Mouse (Mus musculus): ENCODE data around the gene S1pr5. TPM values are rescaled to one million over a fixed set of nuclear protein-coding genes. Genes with fewer than 3 reads are reported as not detected.

Gene S1pr5
- total and polyA plus RNA-seq, 3 experiments = not detected

DNA sequence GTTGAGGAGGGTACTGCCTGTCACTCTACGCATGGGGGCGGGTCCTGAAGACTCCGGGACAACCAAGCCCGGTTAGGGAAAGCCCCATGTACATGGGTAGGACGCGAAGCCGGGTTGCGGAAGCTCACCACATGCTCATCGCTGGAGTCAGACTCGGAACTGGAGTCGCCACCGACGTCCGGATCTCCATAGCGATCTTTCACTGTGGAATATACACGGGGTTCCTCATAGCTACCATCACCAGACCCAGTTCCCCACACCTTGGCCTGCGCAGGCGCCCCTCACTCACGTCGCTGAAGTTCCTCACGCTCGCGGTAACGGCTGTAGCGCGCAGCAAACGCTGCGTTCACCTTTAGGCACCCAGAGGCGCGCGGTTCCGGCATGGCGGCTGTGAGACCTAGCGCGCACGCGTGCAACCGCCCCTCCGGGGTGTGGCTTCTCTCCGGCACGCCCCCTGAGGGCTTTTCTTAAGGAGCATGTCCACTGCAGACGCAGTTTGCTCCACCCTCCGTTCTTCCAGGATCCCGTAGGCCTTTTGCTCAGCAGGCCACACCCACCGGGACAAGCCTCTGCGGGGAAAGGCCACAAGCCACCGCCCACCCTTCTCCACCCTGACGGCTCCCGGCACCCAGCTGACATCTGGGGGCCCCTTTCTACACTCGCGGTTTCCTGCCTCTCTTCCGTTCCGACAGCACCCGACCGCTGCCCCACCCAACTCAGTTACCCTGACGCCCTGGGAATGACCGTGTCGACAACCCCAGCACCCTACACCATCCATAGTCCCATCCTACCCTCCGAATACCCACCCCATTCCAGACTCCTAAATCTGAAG lies 39.5 kb upstream of the S1pr5 start, which contains the start of gene Kri1:
TSS of gene Kri1 (minus strand) at position 399 of the 832 bp plus-strand sequence.
- dilution Hi-C loops (cut with MboI; ENCODE audit: extremely low pct_ligation_motif_present, extremely low pct_unique_long_range_greater_than_20kb, low sequenced_read_pairs) = no loop called here
- Histone ChIP-seq H3K36me3 (replicated peaks in 1 of 2; ENCODE audit: control insufficient read depth in 1 of 2, insufficient read depth in 1 of 2, low read length in 1 of 2) (peaks cover 22 to 36% of the 10 kb centered on the region in 2 experiments), H3K4me1 (ENCODE audit: control insufficient read depth in 1 of 2, insufficient read depth in 2 of 2) (peaks cover 9 to 49% of the 10 kb centered on the region in 2 experiments)

DNA sequence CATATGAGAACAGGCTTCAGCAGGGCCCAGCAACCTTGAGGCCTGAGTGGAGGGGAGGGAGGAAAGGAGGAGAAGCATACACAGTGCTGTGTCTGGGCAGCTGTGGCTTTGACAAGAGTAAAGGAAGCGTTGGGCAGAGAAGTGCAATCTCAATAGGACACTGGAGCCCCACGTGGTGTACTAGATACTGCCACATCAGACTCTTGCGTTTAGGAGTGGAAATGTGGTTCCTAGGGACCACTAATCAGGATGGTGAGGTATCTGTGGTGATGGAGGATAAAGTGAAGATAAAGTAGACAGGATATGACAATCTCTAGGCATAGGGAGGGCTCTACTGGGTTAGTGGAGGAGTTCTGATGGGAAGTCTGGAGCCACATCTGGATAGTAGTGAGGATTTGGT lies 38.5 kb upstream of the S1pr5 start:
- H3K27ac ChIP-seq (ENCODE audit: insufficient read depth, low read depth) = no peak overlapping the region
- dilution Hi-C loops (cut with MboI; ENCODE audit: extremely low pct_ligation_motif_present, extremely low pct_unique_long_range_greater_than_20kb, low sequenced_read_pairs) (no loop called here), in situ Hi-C loops (cut with MboI; ENCODE audit: low pct_ligation_motif_present, low pct_unique_long_range_greater_than_20kb, low sequenced_read_pairs) (no loop called here)
- peaks cover 9 to 49% of the 10 kb centered on the region in 2 experiments for H3K4me1 ChIP-seq (ENCODE audit: control insufficient read depth in 1 of 2, insufficient read depth in 2 of 2)
- peak overlapping the region; percentile 78 to 89 (median 81) for H3K4me3 ChIP-seq (replicated peaks in 1 of 3; ENCODE audit: low read depth in 2 of 3, low read length in 2 of 3, poor library complexity in 1 of 3)
- H3K36me3 ChIP-seq (replicated peaks in 1 of 2; ENCODE audit: control insufficient read depth in 1 of 2, insufficient read depth in 1 of 2, low read length in 1 of 2) = peaks cover 31 to 45% of the 10 kb centered on the region in 2 experiments
- peaks cover 4% of the 10 kb centered on the region for H3K27me3 ChIP-seq (replicated peaks)
- H3K9me3 ChIP-seq (replicated peaks; ENCODE audit: low read length) = no peaks in the 10 kb centered on the region
- DNase-seq (ENCODE audit: extremely low read depth) = peak; percentile 33
- H3K4me2 ChIP-seq (ENCODE audit: insufficient read depth, low read depth, poor library complexity, severe bottlenecking) = peak overlapping the region; percentile 94
- H3K79me2 ChIP-seq (replicated peaks; ENCODE audit: control insufficient read depth, extremely low read depth, insufficient read depth, poor library complexity, severe bottlenecking) = peaks cover 23% of the 10 kb centered on the region
- peak overlapping the region; percentile 78 for H3K9ac ChIP-seq (ENCODE audit: insufficient read depth, low read depth)
- peak; percentile 73 for TF ChIP-seq MAX (IDR thresholded peaks at IDR 0.05; ENCODE audit: low read length)
- TF ChIP-seq USF1 (IDR thresholded peaks at IDR 0.05; ENCODE audit: low read depth, low read length) = peak; percentile 31
- TF ChIP-seq USF2 (conservative IDR thresholded peaks at IDR 0.05; ENCODE audit: low read depth, low read length) = peak; percentile 25; the same call in 1 of the 2 replicates
- TF ChIP-seq MXI1 (IDR thresholded peaks at IDR 0.05; ENCODE audit: low read depth, low read length) = peak; percentile 70; the same call in 1 of the 2 replicates
- TF ChIP-seq UBTF (IDR thresholded peaks at IDR 0.05; ENCODE audit: low read depth, low read length) = no peak
- TF ChIP-seq MYC (IDR thresholded peaks at IDR 0.05; ENCODE audit: low read depth, low read length) = 0 out of 2 replicates have a peak, but pooled peaks have one; percentile 68

More for the DNA sequence above, 39.5 kb upstream of the S1pr5 start, which contains the start of gene Kri1:
- TF ChIP-seq CTCF (conservative IDR thresholded peaks at IDR 0.05 in 1 of 2, IDR thresholded peaks at IDR 0.05 in 1 of 2; ENCODE audit: low read depth in 2 of 2, low read length in 2 of 2) = no peak
- peak; percentile 73 for TF ChIP-seq TCF12 (IDR thresholded peaks at IDR 0.05; ENCODE audit: low read depth, low read length)
- TF ChIP-seq GABPA (IDR thresholded peaks at IDR 0.05; ENCODE audit: insufficient replicate concordance, low read depth, low read length) = no peak
- no peak for TF ChIP-seq ZNF384 (IDR thresholded peaks at IDR 0.05; ENCODE audit: low read depth, low read length)
- peak; percentile 53 for TF ChIP-seq MEF2A (IDR thresholded peaks at IDR 0.05; ENCODE audit: borderline replicate concordance, low read depth, low read length)
- peak; percentile 79 for TF ChIP-seq ELF1 (IDR thresholded peaks at IDR 0.05; ENCODE audit: low read depth, low read length)
- peak; percentile 90 for TF ChIP-seq MXI1 (IDR thresholded peaks at IDR 0.05; ENCODE audit: low read depth, low read length)
- TF ChIP-seq MAZ (IDR thresholded peaks at IDR 0.05; ENCODE audit: low read depth, low read length) = no peak; the same call in 1 of the 2 replicates
- no peak for TF ChIP-seq SMC3 (IDR thresholded peaks at IDR 0.05; ENCODE audit: low read depth, low read length)
- TF ChIP-seq USF2 (conservative IDR thresholded peaks at IDR 0.05; ENCODE audit: low read depth, low read length) = no peak
- no peak for TF ChIP-seq POLR2AphosphoS2 (IDR thresholded peaks at IDR 0.05; ENCODE audit: low read depth, low read length)
- peak; percentile 84; the same call in 1 of the 2 replicates for TF ChIP-seq ZMIZ1 (IDR thresholded peaks at IDR 0.05; ENCODE audit: low read depth, low read length)
- peak; percentile 98 for TF ChIP-seq POLR2A (IDR thresholded peaks at IDR 0.05; ENCODE audit: low read depth, low read length)
- TF ChIP-seq IRF4 (IDR thresholded peaks at IDR 0.05; ENCODE audit: low read depth, low read length) = peak; percentile 39; the same call in 1 of the 2 replicates
- no peak for TF ChIP-seq CHD1 (IDR thresholded peaks at IDR 0.05; ENCODE audit: low read depth, low read length)
- peak; percentile 97 for TF ChIP-seq MYC (IDR thresholded peaks at IDR 0.05; ENCODE audit: low read depth, low read length)
- no peak for TF ChIP-seq RCOR1 (conservative IDR thresholded peaks at IDR 0.05; ENCODE audit: low read depth, low read length)
- TF ChIP-seq KAT2A (IDR thresholded peaks at IDR 0.05; ENCODE audit: insufficient replicate concordance, low read length) = no peak
- peak; percentile 46; the same call in 1 of the 2 replicates for TF ChIP-seq EP300 (IDR thresholded peaks at IDR 0.05; ENCODE audit: low read length)
- no peak for TF ChIP-seq MAFK (IDR thresholded peaks at IDR 0.05; ENCODE audit: insufficient replicate concordance, low read length)
- TF ChIP-seq SIN3A (IDR thresholded peaks at IDR 0.05; ENCODE audit: low read length) = peak; percentile 82
- TF ChIP-seq RAD21 (IDR thresholded peaks at IDR 0.05; ENCODE audit: low read depth, low read length) = no peak
- TF ChIP-seq NRF1 (IDR thresholded peaks at IDR 0.05; ENCODE audit: low read depth, low read length) = peak; percentile 83
- peak; percentile 96 for TF ChIP-seq NELFE (IDR thresholded peaks at IDR 0.05; ENCODE audit: low read depth, low read length)
- peak; percentile 74 for TF ChIP-seq TBP (conservative IDR thresholded peaks at IDR 0.05; ENCODE audit: low read depth, low read length)
- no peak for TF ChIP-seq E2F4 (IDR thresholded peaks at IDR 0.05; ENCODE audit: insufficient replicate concordance, low read depth, low read length)
- peak; percentile 29 for TF ChIP-seq BHLHE40 (IDR thresholded peaks at IDR 0.05; ENCODE audit: low read depth, low read length)
- no peak for TF ChIP-seq USF1 (IDR thresholded peaks at IDR 0.05; ENCODE audit: low read depth, low read length)
- no peak for TF ChIP-seq ZKSCAN1 (IDR thresholded peaks at IDR 0.05; ENCODE audit: borderline replicate concordance, low read depth, low read length)
- TF ChIP-seq HCFC1 (IDR thresholded peaks at IDR 0.05; ENCODE audit: low read depth, low read length) = peak; percentile 47; the same call in 1 of the 2 replicates
- TF ChIP-seq JUN (IDR thresholded peaks at IDR 0.05; ENCODE audit: insufficient read depth, low read depth, low read length) = no peak
- no peak for TF ChIP-seq ZC3H11A (IDR thresholded peaks at IDR 0.05; ENCODE audit: low read depth, low read length)
- TF ChIP-seq CHD2 (IDR thresholded peaks at IDR 0.05; ENCODE audit: low read length) = no peak
- no peak for TF ChIP-seq JUND (conservative IDR thresholded peaks at IDR 0.05; ENCODE audit: low read depth, low read length)
- TF ChIP-seq UBTF (IDR thresholded peaks at IDR 0.05; ENCODE audit: low read depth, low read length) = no peak; the same call in 1 of the 2 replicates
- TF ChIP-seq MAX (IDR thresholded peaks at IDR 0.05; ENCODE audit: low read length) = peak; percentile 93
- TF ChIP-seq ETS1 (conservative IDR thresholded peaks at IDR 0.05; ENCODE audit: low read depth, low read length) = peak; percentile 89
- TF ChIP-seq PAX5 (IDR thresholded peaks at IDR 0.05; ENCODE audit: low read length) = no peak
- in situ Hi-C loops (cut with MboI; ENCODE audit: low pct_ligation_motif_present, low pct_unique_long_range_greater_than_20kb, low sequenced_read_pairs) = no loop called here
- Histone ChIP-seq H3K9me3 (replicated peaks; ENCODE audit: low read length) (no peaks in the 10 kb centered on the region), H3K4me3 (replicated peaks in 1 of 3; ENCODE audit: low read depth in 2 of 3, low read length in 2 of 3, poor library complexity in 1 of 3) (peak within 1 kb of the TSS; percentile 78 to 89 (median 81)), H3K9ac (ENCODE audit: insufficient read depth, low read depth) (peak within 1 kb of the TSS; percentile 78), H3K27ac (ENCODE audit: insufficient read depth, low read depth) (peak within 1 kb of the TSS; percentile 97), H3K79me2 (replicated peaks; ENCODE audit: control insufficient read depth, extremely low read depth, insufficient read depth, poor library complexity, severe bottlenecking) (peaks cover 23% of the 10 kb centered on the region), H3K27me3 (replicated peaks) (peaks cover 4% of the 10 kb centered on the region), H3K4me2 (ENCODE audit: insufficient read depth, low read depth, poor library complexity, severe bottlenecking) (peak within 1 kb of the TSS; percentile 94)
- peak; percentile 98 for DNase-seq (ENCODE audit: extremely low read depth)

Measured in CH12.LX (cell line).